Mouse (Mus musculus) heart, embryonic 11.5 days (tissue): ENCODE measurements around the gene Gp1ba. TPM values are rescaled to one million over a fixed set of nuclear protein-coding genes. Genes with fewer than 3 reads are reported as not detected.

Source experiments
- ATAC-seq: fragments of 200-750 bp; cut with Nextera tagmentation; replicated peaks from 2 replicates; pipeline ENCODE4 v1.8.0; 2017; ENCODE audit warnings: moderate library complexity; ENCODE audit not compliant: insufficient number of reproducible peaks, low FRiP score, low TSS enrichment
- H3K27ac ChIP-seq: fragments of 300-500 bp; sonication (generic); 2 replicates; pipeline ENCODE4 v1.5.1; 2014; ENCODE audit warnings: mild to moderate bottlenecking, low read depth, low read length
- H3K27me3 ChIP-seq: fragments of 300-500 bp; sonication (generic); 2 replicates; pipeline ENCODE4 v1.6.1; 2014; ENCODE audit warnings: mild to moderate bottlenecking, low read length, mixed read lengths; ENCODE audit not compliant: control insufficient read depth, insufficient read depth
- H3K36me3 ChIP-seq: fragments of 300-500 bp; sonication (generic); 2 replicates; pipeline ENCODE4 v1.6.1; 2014; ENCODE audit warnings: mild to moderate bottlenecking, low read length, moderate library complexity, mixed read lengths; ENCODE audit not compliant: control insufficient read depth, insufficient read depth
- H3K4me1 ChIP-seq: fragments of 300-500 bp; sonication (generic); 2 replicates; pipeline ENCODE4 v1.6.1; 2014; ENCODE audit warnings: low read length; ENCODE audit not compliant: control insufficient read depth, insufficient read depth
- H3K4me2 ChIP-seq: fragments of 300-500 bp; sonication (generic); 2 replicates; pipeline ENCODE4 v1.6.1; 2014; ENCODE audit warnings: mild to moderate bottlenecking, moderate library complexity
- H3K4me3 ChIP-seq: fragments of 300-500 bp; sonication (generic); 2 replicates; pipeline ENCODE4 v1.5.1; 2014; ENCODE audit warnings: low read depth, low read length
- H3K9ac ChIP-seq: fragments of 300-500 bp; sonication (generic); 2 replicates; pipeline ENCODE4 v1.6.1; 2014; ENCODE audit warnings: mild to moderate bottlenecking, low read depth, low read length, moderate library complexity
- H3K9me3 ChIP-seq: fragments of 300-500 bp; sonication (generic); replicated peaks from 2 replicates; pipeline ENCODE4 v1.6.1; 2016; ENCODE audit warnings: low read length; ENCODE audit not compliant: control insufficient read depth
- WGBS: fragments of 180-500 bp; shearing (Covaris S2); extraction: QIAGEN DNeasy Blood & Tissue Kit; methylation state at CpG from one replicate; pipeline ENCODE4 v1.1.7; 2014; ENCODE audit not compliant: insufficient replicate concordance; 5-methylcytosine and 5-hydroxymethylcytosine counted together
- polyA plus RNA-seq: library from polyadenylated mRNA; unstranded; fragments of >200 nt; fragmentation: Nextera tagmentation; extraction: Ambion mirVana; gene quantifications from 2 replicates; pipeline ENCODE4 v1.2.1, GENCODE M21; 2014

The Gp1ba gene
- polyA plus RNA-seq, 1 experiment from 2014 or later: 2.6 TPM

GRCm38 (mm10) chr11:70667271-70668150 lies 28.6 kb downstream of the Gp1ba start:
- 75% methylated on average over 14 of the region's 14 CpGs for WGBS

DNA sequence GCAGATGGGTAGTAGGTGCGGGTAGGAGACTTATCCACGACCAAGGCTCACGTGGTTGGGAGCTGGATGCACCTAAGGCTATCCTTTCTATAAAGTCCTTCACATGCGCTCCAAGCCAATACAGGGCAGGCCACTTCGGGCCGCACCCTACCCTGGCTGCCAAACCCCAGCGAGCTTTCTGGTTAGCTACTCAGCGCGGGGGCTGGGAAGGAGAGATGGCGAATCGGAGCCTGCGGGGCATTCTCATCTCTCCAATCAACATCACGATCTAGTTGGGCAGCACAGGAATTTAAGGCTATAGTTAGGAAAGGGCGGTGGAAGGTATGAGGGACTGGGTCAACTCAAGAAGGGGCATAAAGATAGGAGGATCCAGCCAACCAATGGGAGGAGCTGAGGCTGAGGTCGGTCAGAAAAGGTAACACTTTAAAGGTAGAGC lies 29.4 kb downstream of the Gp1ba start:
- Histone ChIP-seq H3K4me1 (peaks cover 18% of the 10 kb centered on the region), H3K36me3 (peaks cover 23% of the 10 kb centered on the region), H3K4me2 (peak overlapping the region; percentile 91), H3K9ac (peak overlapping the region; percentile 68), H3K4me3 (peak overlapping the region; percentile 75), H3K27ac (peak overlapping the region; percentile 97), H3K9me3 (no peaks in the 10 kb centered on the region), H3K27me3 (no peaks in the 10 kb centered on the region)
- under 1% methylated on average over 15 of the region's 15 CpGs for WGBS
- peak; percentile 46 for ATAC-seq

More at GRCm38 (mm10) chr11:70667271-70668150, 28.6 kb downstream of the Gp1ba start:
- Histone ChIP-seq H3K4me2 (peak overlapping the region; percentile 91), H3K36me3 (peaks cover 30% of the 10 kb centered on the region), H3K27ac (peak overlapping the region; percentile 97), H3K4me1 (peaks cover 18% of the 10 kb centered on the region), H3K4me3 (peak overlapping the region; percentile 75), H3K9ac (peak overlapping the region; percentile 68), H3K27me3 (no peaks in the 10 kb centered on the region), H3K9me3 (no peaks in the 10 kb centered on the region)
- ATAC-seq: no peak

DNA sequence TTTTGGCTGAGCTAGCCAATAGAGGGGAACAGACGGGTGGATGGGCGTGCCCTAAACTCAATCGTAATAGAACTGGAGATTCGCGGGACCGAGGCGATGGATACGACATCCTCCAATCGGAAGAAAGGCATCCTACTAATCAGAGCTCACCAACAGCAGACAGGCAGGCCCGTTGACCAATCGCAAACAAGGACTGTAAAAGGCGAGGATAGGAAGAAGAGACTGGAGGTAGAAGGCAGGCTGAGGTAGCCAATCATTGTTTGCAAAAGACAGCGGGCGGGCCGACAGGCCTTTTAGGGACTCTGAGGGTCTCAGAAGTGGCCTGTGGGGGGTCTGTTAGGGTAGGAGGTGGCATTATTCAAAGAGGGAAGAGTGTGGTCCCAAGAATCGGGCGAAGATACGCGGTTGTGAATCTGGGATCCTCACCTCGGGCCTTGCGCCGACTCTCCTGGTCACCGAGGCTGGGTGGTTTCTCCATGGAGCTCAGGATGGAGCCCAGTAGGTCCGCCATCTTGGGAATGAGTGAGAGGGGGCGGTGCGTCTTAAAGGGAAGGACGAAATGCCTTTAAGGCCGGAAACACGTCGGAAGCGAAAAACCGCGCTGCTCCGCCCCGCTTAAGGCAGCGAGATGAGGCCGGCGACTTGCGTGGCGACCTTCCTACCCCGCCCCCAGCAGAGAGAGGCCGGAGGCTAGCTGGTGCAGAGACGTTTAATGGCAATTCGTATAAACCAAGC lies 30.0 kb downstream of the Gp1ba start, which contains the start of gene Spag7:
TSS of gene Spag7 (minus strand) at position 646 of the 735 bp plus-strand sequence.
- H3K4me3 ChIP-seq: peak within 1 kb of the TSS; percentile 75
- peak within 1 kb of the TSS; percentile 89 for H3K9ac ChIP-seq
- peak within 1 kb of the TSS; percentile 97 for H3K27ac ChIP-seq
- no peaks in the 10 kb centered on the region for H3K27me3 ChIP-seq
- ATAC-seq: peak; percentile 92
- H3K36me3 ChIP-seq: peaks cover 21% of the 10 kb centered on the region
- H3K4me1 ChIP-seq: peaks cover 18% of the 10 kb centered on the region
- H3K9me3 ChIP-seq: no peaks in the 10 kb centered on the region
- peak within 1 kb of the TSS; percentile 91 for H3K4me2 ChIP-seq
- under 1% methylated on average over 44 of the region's 44 CpGs for WGBS

DNA sequence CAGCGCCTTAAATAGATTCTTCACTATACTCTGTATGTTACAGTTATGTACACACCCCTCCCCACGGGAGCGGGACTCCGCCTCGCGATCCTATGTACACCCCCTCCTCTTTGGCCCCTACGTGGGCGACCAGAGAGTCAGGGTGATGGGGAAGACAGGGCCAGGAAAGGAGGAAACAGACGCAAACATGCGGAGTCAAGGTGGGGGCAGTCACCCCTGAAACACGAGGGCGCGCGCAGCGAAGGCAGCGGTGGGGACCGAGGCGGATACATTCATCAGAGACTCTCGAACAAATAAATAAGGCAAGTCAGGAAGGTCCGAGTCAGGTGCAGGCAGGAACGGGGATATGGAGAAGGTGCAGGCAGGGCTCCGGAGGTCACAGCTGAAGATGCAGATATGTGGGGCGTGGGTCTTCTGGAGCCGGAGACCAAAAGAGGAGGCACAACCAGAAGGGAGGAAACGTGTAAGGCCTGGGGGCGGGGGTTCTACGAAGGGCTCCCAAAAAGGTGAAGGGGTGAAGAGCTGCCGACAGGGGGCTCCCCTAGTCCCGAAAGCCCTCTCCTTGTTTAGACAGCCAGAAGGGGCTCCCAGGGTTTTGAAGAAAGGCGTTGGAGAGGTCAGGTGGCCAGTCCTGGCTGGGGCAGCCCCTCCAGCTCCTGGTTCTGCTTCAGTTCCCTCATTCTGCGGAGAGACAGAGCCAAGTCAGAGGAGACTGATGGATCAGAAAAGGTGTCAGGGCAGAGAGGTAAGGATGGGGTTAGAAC lies 30.8 kb downstream of the Gp1ba start:
- no peaks in the 10 kb centered on the region for H3K27me3 ChIP-seq
- H3K4me2 ChIP-seq: peak overlapping the region; percentile 91
- peaks cover 18% of the 10 kb centered on the region for H3K4me1 ChIP-seq
- no peaks in the 10 kb centered on the region for H3K9me3 ChIP-seq
- peak; percentile 27 for ATAC-seq
- peak overlapping the region; percentile 75 for H3K4me3 ChIP-seq
- peak overlapping the region; percentile 89 for H3K9ac ChIP-seq
- peaks cover 19% of the 10 kb centered on the region for H3K36me3 ChIP-seq
- peak overlapping the region; percentile 97 for H3K27ac ChIP-seq
- under 1% methylated on average over 31 of the region's 31 CpGs for WGBS

GRCm38 (mm10) chr11:70670483-70670882 lies 31.6 kb downstream of the Gp1ba start:
- WGBS: 46% methylated on average over 14 of the region's 14 CpGs
- Histone ChIP-seq H3K36me3 (peaks cover 14% of the 10 kb centered on the region), H3K9me3 (no peaks in the 10 kb centered on the region), H3K4me1 (peaks cover 18% of the 10 kb centered on the region), H3K9ac (peak overlapping the region; percentile 89), H3K27me3 (no peaks in the 10 kb centered on the region), H3K4me3 (peak overlapping the region; percentile 75), H3K27ac (peak overlapping the region; percentile 97), H3K4me2 (peak overlapping the region; percentile 91)
- no peak for ATAC-seq

DNA sequence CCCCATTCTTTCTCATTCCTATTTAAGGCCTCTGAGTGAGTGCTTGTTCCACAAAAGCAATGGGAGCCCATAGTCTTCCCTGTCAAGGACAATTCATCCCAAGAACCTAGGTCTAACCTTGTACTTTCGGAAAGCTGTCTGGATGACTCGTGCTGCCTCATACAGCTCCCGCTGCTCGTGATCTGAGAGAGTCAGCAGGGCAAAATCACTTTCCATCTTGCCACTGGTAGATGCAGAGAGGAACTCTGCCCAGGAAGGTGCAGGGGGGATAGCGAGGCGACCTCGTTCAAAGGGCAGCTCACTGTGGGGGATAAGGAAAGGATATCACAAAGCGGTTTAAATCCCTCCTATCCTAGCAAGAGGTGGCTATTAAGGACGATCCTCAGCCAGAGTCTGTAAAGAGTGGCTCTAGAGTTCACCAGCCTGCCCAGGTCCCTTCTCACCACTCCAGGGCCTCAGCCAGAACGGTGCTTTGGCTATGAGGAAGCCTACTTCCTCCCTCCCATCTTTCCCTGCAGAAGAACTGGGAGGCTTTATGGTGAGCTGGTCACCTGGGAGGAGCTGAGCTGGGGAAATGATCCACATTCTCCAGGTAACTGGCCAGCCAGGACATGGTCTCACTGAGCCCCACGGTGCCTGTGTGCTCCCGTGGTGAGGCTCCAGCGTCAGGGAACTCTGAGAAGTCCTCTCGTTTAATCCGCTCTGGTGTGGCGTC lies 32.6 kb downstream of the Gp1ba start:
- H3K4me2 ChIP-seq: peak overlapping the region; percentile 91; the same call in 1 of the 2 replicates
- 74% methylated on average over 16 of the region's 16 CpGs for WGBS
- no peak for ATAC-seq
- H3K9ac ChIP-seq: 0 out of 2 replicates have a peak overlapping the region, but pooled peaks have one; percentile 16
- H3K36me3 ChIP-seq: peaks cover 11% of the 10 kb centered on the region
- H3K4me1 ChIP-seq: peaks cover 18% of the 10 kb centered on the region
- no peak overlapping the region for H3K27ac ChIP-seq
- no peaks in the 10 kb centered on the region for H3K9me3 ChIP-seq
- no peak overlapping the region for H3K4me3 ChIP-seq
- H3K27me3 ChIP-seq: no peaks in the 10 kb centered on the region

- WGBS: 83% methylated on average over 6 of the region's 6 CpGs
- no peak overlapping the region for H3K4me2 ChIP-seq
- no peak overlapping the region for H3K27ac ChIP-seq
- H3K9ac ChIP-seq: no peak overlapping the region
- H3K9me3 ChIP-seq: no peaks in the 10 kb centered on the region
- no peak for ATAC-seq
- peaks cover 13% of the 10 kb centered on the region for H3K36me3 ChIP-seq
- H3K4me1 ChIP-seq: peaks cover 12% of the 10 kb centered on the region
- H3K4me3 ChIP-seq: no peak overlapping the region
- no peaks in the 10 kb centered on the region for H3K27me3 ChIP-seq
Observed at GRCm38 (mm10) chr11:70674014-70674413, 35.1 kb downstream of the Gp1ba start.
